Mouse (Mus musculus): ENCODE results near the gene Gtpbp4.

DNA sequence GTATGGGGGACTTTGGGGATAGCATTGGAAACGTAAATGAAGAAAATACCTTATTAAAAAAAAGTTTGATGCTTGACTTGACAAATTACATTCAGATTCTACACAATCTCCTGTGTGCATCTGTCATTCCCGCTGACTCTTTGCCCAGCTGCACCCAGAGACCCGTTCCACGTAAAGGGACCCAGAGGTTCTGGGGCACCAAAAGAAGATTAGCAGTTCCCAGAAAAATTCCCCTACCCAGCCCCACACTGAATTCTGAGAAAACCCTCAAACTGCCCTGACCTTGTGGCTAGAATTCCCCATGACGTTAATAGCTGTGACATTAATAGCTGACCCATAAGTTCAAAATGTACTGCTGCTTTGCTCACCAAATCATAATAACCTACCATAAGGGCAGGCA lies 30.7 kb downstream of the Gtpbp4 start:
- no peak for TF ChIP-seq POLR2A (IDR thresholded peaks at IDR 0.05; ENCODE audit: extremely low read depth, insufficient read depth, low read length)
- no peak for TF ChIP-seq CTCF (IDR thresholded peaks at IDR 0.05; ENCODE audit: extremely low read depth, insufficient read depth, low read length)

Measured in cortical plate, adult 2 months (tissue).